Mouse (Mus musculus) gastrocnemius, adult 18-20 months (tissue): ENCODE data around the gene Olfr1461. TPM values are rescaled to one million over a fixed set of nuclear protein-coding genes. Genes with fewer than 3 reads are reported as not detected.

Source experiments
- DNase-seq: peaks from one replicate; pipeline ENCODE4 v3.0.0; 2021; ENCODE audit warnings: low spot score
- long read RNA-seq, 2 experiments: library from polyadenylated mRNA; stranded (forward); transcript quantifications; one replicate each; pipeline ENCODE4 v2.0.0; 2021
- total RNA-seq, 2 experiments: library from RNA; stranded (reverse); gene quantifications; 2 replicates each; pipeline ENCODE4 v1.2.3; 2021

Gene Olfr1461
- not detected for total RNA-seq
- long read RNA-seq, experiment 1 = 0 reads
- long read RNA-seq, experiment 2 = 0 reads

GRCm38 (mm10) chr19:13162700-13163099, at the start of gene Olfr1461:
Gene Olfr1461 (plus strand): TSS chr19:13163000.
- DNase-seq = no peak

- DNase-seq = no peak
Measured at GRCm38 (mm10) chr19:13149449-13149848, 13.4 kb upstream of the Olfr1461 start, which contains the start of gene Olfr1459. Gene Olfr1459 (minus strand): TSS chr19:13149549.

- no peak for DNase-seq
Measured at GRCm38 (mm10) chr19:13185434-13185833, 22.6 kb downstream of the Olfr1461 start, which contains the start of gene Olfr1462. Gene Olfr1462 (plus strand): TSS chr19:13185734.

Other genes with a start within 250 kb of the Olfr1461 start
- gene Olfr1448, start 238.6 kb upstream of the Olfr1461 start, total RNA-seq = not detected
- gene Olfr1449, start 232.2 kb upstream of the Olfr1461 start, total RNA-seq = not detected
- gene Olfr1450, start 212.7 kb upstream of the Olfr1461 start, total RNA-seq = not detected
- gene Olfr1451, start 168.0 kb upstream of the Olfr1461 start, total RNA-seq = not detected
- gene Olfr1453, start 134.7 kb upstream of the Olfr1461 start, total RNA-seq = not detected
- not detected for gene Olfr1454, start 102.4 kb upstream of the Olfr1461 start, total RNA-seq
- gene Olfr1457, start 65.1 kb upstream of the Olfr1461 start, total RNA-seq = not detected
- gene Olfr1458, start 56.2 kb upstream of the Olfr1461 start, total RNA-seq = not detected
- under 1 TPM in 1 of 2 experiments, not detected in 1; 0.02 TPM for gene Olfr1459, start 13.5 kb upstream of the Olfr1461 start, total RNA-seq
- gene Olfr1462, start 22.7 kb downstream of the Olfr1461 start, total RNA-seq = not detected
- not detected for gene Olfr1463, start 68.3 kb downstream of the Olfr1461 start, total RNA-seq
- gene Olfr1465, start 152.5 kb downstream of the Olfr1461 start, total RNA-seq = not detected
- gene Olfr1466, start 175.9 kb downstream of the Olfr1461 start, total RNA-seq = not detected
- gene Olfr1467, start 199.2 kb downstream of the Olfr1461 start, total RNA-seq = not detected
- gene Olfr1469, start 244.8 kb downstream of the Olfr1461 start, total RNA-seq = not detected